Mouse (Mus musculus) CH12.LX (cell line): Measurements from ENCODE around the gene Hist1h4h.
"Not testable (repeated sequence)": the region's sequence is repeated elsewhere in the genome, so short reads cannot be mapped to it uniquely, and the experiment has no call there.

ENCODE experiments used
- EP300 ChIP-seq: IDR thresholded peaks from 2 replicates; pipeline ENCODE4 v1.6.1; 2011; ENCODE audit warnings: low read length, improper control_type of control experiment
- HCFC1 ChIP-seq: IDR thresholded peaks from 2 replicates; pipeline ENCODE4 v1.6.1; 2012; ENCODE audit warnings: low read depth, mild to moderate bottlenecking, inconsistent platforms, low read length, improper control_type of control experiment

DNA sequence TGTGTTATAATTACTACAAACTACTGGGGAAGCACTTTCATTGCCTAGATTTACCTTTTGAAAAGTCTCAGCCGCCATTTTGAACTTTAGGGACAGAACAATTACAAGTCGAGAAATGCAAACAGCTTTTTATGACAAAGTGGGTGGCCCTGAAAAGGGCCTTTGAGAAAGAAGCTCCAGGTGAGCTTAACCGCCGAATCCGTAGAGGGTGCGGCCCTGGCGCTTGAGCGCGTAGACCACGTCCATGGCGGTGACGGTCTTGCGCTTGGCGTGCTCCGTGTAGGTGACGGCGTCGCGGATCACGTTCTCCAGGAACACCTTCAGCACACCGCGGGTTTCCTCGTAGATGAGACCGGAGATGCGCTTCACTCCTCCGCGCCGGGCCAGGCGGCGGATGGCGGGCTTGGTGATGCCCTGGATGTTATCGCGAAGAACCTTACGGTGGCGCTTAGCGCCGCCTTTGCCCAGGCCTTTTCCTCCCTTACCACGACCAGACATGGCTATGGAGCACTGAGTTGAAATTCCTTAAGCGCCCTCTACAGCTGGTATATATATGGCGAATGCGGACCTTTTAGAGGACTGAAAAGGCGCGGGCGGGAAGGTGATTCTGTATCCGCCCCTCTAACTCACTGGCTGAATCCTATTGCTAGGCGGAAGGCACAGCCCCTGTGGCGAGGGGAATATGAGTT is 20.4 kb downstream of the Hist1h4h start, which contains the start of gene Hist1h4f:
- TF ChIP-seq EP300, result not testable (repeated sequence)
- peak; percentile 83 for TF ChIP-seq HCFC1
